In the genomic region with DNA sequence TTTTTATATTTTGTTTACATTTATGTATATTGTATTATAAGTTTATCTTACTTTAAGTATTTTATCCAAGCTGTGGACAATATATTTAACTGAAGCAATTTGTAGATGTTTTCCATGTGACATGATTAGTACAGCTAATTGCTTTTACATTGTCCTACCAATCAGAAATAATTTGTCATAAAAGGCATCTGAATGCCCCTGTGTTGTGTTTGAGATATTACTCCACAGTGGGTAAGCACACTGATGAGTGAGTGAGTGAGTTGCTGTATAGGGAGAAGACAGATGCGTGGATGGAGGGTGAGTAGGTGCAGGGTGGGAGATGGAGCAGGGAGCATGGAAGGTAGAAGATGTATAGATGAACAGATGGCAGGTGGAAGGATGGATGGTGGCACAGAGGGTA, we compare ENCODE assay signal across 17 mouse cellular contexts.
"Had no signal": no experiment of that assay in that cellular context is flagged by ENCODE, and none has a peak within 500 bp of the region (broad histone marks: within the 10 kb centered on the region; RNA-seq: fewer than 3 reads in every experiment).

No protein-coding gene starts in this region.

- DNase-seq: cerebellum, adult 2 months; cerebellum, adult 8-10 months; cerebellum, adult 9-10 months; cerebellum, adult 9-11 months; cerebellum, postnatal 10 days; cerebellum, postnatal 14 days; cerebellum, postnatal 25 days; cerebellum, postnatal 36 days; embryo, embryonic 11 days; forebrain, postnatal 0 days; gastrocnemius, adult 2 months; gastrocnemius, postnatal 10 days; gastrocnemius, postnatal 14 days; gastrocnemius, postnatal 25 days; gastrocnemius, postnatal 36 days; heart, adult 18-20 months; heart, adult 2 months had no signal
